Mouse (Mus musculus) spleen, postnatal 0 days (tissue): Measurements from ENCODE around the gene Lrrc43. TPM values are rescaled to one million over a fixed set of nuclear protein-coding genes. Genes with fewer than 3 reads are reported as not detected.

ENCODE experiments used
- polyA plus RNA-seq: library from polyadenylated mRNA; unstranded; fragments of >200 nt; fragmentation: Nextera tagmentation; extraction: Ambion mirVana; gene quantifications from 2 replicates; pipeline ENCODE4 v1.2.1, GENCODE M21; 2015

Gene Lrrc43
- not detected in 2 replicates for polyA plus RNA-seq

DNA sequence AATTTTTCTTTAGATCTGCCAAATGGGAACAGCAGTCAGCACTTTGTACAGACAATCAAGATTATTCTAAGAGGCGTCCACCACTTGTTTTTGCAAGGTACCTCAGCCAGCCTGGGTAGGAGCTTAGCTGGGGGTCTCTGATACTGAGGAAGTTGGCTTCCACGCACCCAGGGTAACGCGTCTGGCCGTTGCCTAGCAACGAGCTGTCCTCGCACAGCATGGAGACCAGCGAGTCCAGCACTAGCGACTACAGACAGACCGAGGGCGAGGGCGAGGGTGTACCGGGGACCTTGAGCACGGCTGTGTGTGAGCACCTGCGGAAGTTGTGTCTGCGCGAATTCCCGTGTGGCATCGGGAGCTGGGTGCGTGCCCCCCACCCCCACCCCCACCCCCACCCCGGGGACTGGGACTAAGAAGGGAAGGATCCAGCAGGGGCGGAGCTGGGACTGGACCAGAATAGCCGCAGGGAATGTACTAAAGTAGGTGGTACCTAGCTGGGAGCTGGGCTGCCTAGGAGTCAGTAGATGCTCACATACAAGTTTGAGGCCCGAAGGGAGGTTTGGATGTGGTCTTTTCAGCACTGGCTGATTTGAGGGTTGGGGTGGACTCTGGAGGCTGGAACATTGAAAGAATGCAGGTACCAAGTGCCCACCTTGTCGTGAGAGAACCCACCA lies at the start of gene Lrrc43, which contains the start of gene Il31:
TSS of gene Lrrc43 (plus strand) at position 194 of the 674 bp plus-strand sequence.
TSS of gene Il31 (minus strand) at position 378 of the 674 bp plus-strand sequence.

DNA sequence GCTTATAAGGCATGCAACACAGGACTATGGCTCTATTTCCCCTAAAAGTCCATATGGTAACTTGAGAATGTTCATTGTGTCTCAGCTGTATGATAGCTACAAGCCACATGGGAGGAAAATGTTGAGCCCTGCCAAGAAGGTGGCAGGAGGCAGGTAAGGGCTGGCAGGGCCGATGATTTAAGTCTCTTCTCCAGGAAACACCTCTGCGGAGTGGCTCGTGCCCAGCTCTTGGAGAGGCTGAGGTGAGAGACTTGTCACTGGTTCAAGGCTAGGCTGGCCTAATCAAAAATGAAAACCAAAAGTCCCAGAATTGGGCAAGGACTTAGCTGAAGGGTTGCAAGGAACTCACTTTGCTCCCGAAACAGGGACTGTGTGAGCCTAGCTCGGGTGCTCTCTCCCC lies 21.1 kb downstream of the Lrrc43 start, which contains the start of gene B3gnt4:
TSS of gene B3gnt4 (plus strand) at position 301 of the 400 bp plus-strand sequence.

DNA sequence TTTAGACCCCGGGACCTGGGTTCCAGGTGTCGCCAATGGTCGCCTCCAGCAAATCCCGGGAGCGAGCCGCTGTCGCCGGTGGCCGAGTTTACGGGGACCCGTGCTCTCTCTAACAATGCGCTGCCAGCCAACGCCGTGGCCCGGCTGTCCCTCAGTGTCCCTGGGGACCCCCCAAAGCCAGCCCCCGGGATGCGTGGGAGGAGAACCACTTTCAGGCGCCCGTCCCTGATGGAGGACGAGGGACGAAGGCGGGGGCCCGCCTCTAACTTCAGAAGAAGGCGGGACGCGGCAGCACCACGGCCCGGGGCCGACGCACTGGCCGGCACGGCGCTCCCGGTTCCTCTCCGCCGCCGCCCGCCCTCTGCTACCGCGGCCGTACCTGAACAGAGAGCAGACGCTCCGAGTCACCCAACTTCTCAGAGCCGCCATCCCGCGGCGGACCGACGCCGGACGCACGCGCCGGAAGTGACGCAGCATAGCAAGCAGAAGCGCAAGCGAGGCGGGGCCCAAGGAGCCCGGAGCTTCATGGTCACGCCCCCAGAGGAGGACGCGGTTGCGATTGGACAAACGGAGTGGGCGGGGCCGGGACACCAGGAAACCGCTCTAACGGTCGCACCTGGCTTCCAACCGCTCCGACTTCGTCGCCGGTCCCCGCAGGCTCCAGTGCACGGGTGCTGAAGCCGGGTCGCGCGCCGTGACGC lies 34.7 kb downstream of the Lrrc43 start, which contains the start of gene Diablo:
TSS of gene Diablo (minus strand) at position 485 of the 701 bp plus-strand sequence.

DNA sequence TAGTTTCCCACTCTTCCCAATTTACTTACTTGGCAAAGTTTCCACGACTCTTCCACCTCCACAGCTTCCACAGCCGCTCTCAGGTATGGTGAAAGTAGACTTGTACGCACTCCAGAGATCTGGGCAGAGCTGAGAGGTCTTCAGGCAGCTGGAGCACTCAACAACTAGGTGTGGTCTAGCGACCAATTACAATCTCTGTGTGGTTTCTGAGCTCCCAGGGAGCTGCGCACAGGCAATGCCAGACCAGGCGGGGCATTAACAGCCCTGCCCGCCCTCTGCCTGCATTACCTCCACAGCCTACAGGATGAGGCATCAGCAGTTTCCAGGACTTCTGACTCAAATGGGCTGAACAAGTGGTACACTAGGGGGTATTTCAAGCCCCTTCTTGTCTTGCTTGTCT lies 36.2 kb downstream of the Lrrc43 start, which contains the start of gene Gm49027:
TSS of gene Gm49027 (minus strand) at position 208 of the 400 bp plus-strand sequence.

Other genes starting within 250 kb of the Lrrc43 start
- 0.18 and 0.38 TPM in 2 replicates for gene Wdr66, start 237.2 kb upstream of the Lrrc43 start, polyA plus RNA-seq
- gene Bcl7a, start 145.5 kb upstream of the Lrrc43 start, polyA plus RNA-seq, result 9.9 and 11.7 TPM in 2 replicates
- 7.2 and 8.4 TPM in 2 replicates for gene Mlxip, start 94.5 kb upstream of the Lrrc43 start, polyA plus RNA-seq
- not detected in 2 replicates for gene Il31, start 184 bp downstream of the Lrrc43 start, polyA plus RNA-seq
- 0.12 TPM in 1 of 2 replicates, not detected in the other for gene B3gnt4, start 21.2 kb downstream of the Lrrc43 start, polyA plus RNA-seq
- gene Diablo, start 34.9 kb downstream of the Lrrc43 start, polyA plus RNA-seq, result 70.7 and 72.1 TPM in 2 replicates
- 0.25 and 0.36 TPM in 2 replicates for gene Gm49027, start 36.2 kb downstream of the Lrrc43 start, polyA plus RNA-seq
- gene Vps33a, start 83.7 kb downstream of the Lrrc43 start, polyA plus RNA-seq, result 16.1 and 17.2 TPM in 2 replicates
- 19.6 and 21.0 TPM in 2 replicates for gene Clip1, start 195.3 kb downstream of the Lrrc43 start, polyA plus RNA-seq
- gene Zcchc8, start 231.8 kb downstream of the Lrrc43 start, polyA plus RNA-seq, result 47.6 and 49.0 TPM in 2 replicates